Mouse (Mus musculus): ENCODE results near the gene Nup210l. TPM values are rescaled to one million over a fixed set of nuclear protein-coding genes. Genes with fewer than 3 reads are reported as not detected.

The Nup210l gene
- polyA plus RNA-seq, 1 experiment: 0.16 TPM

GRCm38 (mm10) chr3:90083698-90084324, 20.1 kb upstream of the Nup210l start:
- WGBS: 52% methylated on average over 3 of the region's 3 CpGs

GRCm38 (mm10) chr3:90084790-90085189, 19.1 kb upstream of the Nup210l start:
- no peaks in the 10 kb centered on the region for H3K27me3 ChIP-seq (ENCODE audit: control insufficient read depth, insufficient read depth, low read length)
- DNase-seq: no peak
- H3K4me1 ChIP-seq (ENCODE audit: control insufficient read depth, insufficient read depth, low read length): peaks cover 17% of the 10 kb centered on the region
- H3K27ac ChIP-seq (ENCODE audit: insufficient read depth, low read length): no peak overlapping the region; the same call in 1 of the 2 replicates
- TF ChIP-seq POLR2A (IDR thresholded peaks at IDR 0.05; ENCODE audit: borderline replicate concordance, insufficient read depth, low read length) (no peak), CTCF (IDR thresholded peaks at IDR 0.05; ENCODE audit: borderline replicate concordance, insufficient read depth, low read depth, low read length) (no peak)
- no peak overlapping the region for H3K4me3 ChIP-seq (replicated peaks; ENCODE audit: insufficient read depth, low read depth, low read length)
- 56% methylated on average over 4 of the region's 4 CpGs for WGBS

More at GRCm38 (mm10) chr3:90083698-90084324, 20.1 kb upstream of the Nup210l start:
- Histone ChIP-seq H3K4me3 (replicated peaks; ENCODE audit: insufficient read depth, low read depth, low read length) (no peak overlapping the region), H3K27ac (ENCODE audit: insufficient read depth, low read length) (no peak overlapping the region), H3K4me1 (ENCODE audit: control insufficient read depth, insufficient read depth, low read length) (peaks cover 17% of the 10 kb centered on the region), H3K27me3 (ENCODE audit: control insufficient read depth, insufficient read depth, low read length) (no peaks in the 10 kb centered on the region)
- DNase-seq: no peak
- TF ChIP-seq POLR2A (IDR thresholded peaks at IDR 0.05; ENCODE audit: borderline replicate concordance, insufficient read depth, low read length) (no peak), CTCF (IDR thresholded peaks at IDR 0.05; ENCODE audit: borderline replicate concordance, insufficient read depth, low read depth, low read length) (no peak)

- no peak for DNase-seq
- Histone ChIP-seq H3K27me3 (ENCODE audit: control insufficient read depth, insufficient read depth, low read length) (no peaks in the 10 kb centered on the region), H3K27ac (ENCODE audit: insufficient read depth, low read length) (no peak overlapping the region), H3K4me1 (ENCODE audit: control insufficient read depth, insufficient read depth, low read length) (peaks cover 17% of the 10 kb centered on the region), H3K4me3 (replicated peaks; ENCODE audit: insufficient read depth, low read depth, low read length) (no peak overlapping the region)
- WGBS: 58% methylated on average over 6 of the region's 6 CpGs
- TF ChIP-seq POLR2A (IDR thresholded peaks at IDR 0.05; ENCODE audit: borderline replicate concordance, insufficient read depth, low read length) (no peak), CTCF (IDR thresholded peaks at IDR 0.05; ENCODE audit: borderline replicate concordance, insufficient read depth, low read depth, low read length) (no peak)
Measured at GRCm38 (mm10) chr3:90085281-90085680, 18.7 kb upstream of the Nup210l start.

- WGBS: 90% methylated on average over 5 of the region's 5 CpGs
- DNase-seq: no peak
- H3K4me1 ChIP-seq (ENCODE audit: control insufficient read depth, insufficient read depth, low read length): peaks cover 17% of the 10 kb centered on the region
- H3K27ac ChIP-seq (ENCODE audit: insufficient read depth, low read length): no peak overlapping the region
- no peak overlapping the region for H3K4me3 ChIP-seq (replicated peaks; ENCODE audit: insufficient read depth, low read depth, low read length)
- no peaks in the 10 kb centered on the region for H3K27me3 ChIP-seq (ENCODE audit: control insufficient read depth, insufficient read depth, low read length)
- TF ChIP-seq POLR2A (IDR thresholded peaks at IDR 0.05; ENCODE audit: borderline replicate concordance, insufficient read depth, low read length): no peak
- TF ChIP-seq CTCF (IDR thresholded peaks at IDR 0.05; ENCODE audit: borderline replicate concordance, insufficient read depth, low read depth, low read length): no peak
Measured at GRCm38 (mm10) chr3:90086068-90086467, 17.9 kb upstream of the Nup210l start.

GRCm38 (mm10) chr3:90088617-90089016, 15.3 kb upstream of the Nup210l start:
- Histone ChIP-seq H3K27me3 (ENCODE audit: control insufficient read depth, insufficient read depth, low read length) (no peaks in the 10 kb centered on the region), H3K4me3 (replicated peaks; ENCODE audit: insufficient read depth, low read depth, low read length) (no peak overlapping the region), H3K27ac (ENCODE audit: insufficient read depth, low read length) (no peak overlapping the region), H3K4me1 (ENCODE audit: control insufficient read depth, insufficient read depth, low read length) (peaks cover 10% of the 10 kb centered on the region)
- WGBS: 85% methylated on average over 2 of the region's 2 CpGs
- no peak for DNase-seq
- TF ChIP-seq CTCF (IDR thresholded peaks at IDR 0.05; ENCODE audit: borderline replicate concordance, insufficient read depth, low read depth, low read length) (no peak), POLR2A (IDR thresholded peaks at IDR 0.05; ENCODE audit: borderline replicate concordance, insufficient read depth, low read length) (no peak)

GRCm38 (mm10) chr3:90090892-90091291, 13.0 kb upstream of the Nup210l start:
- no peak overlapping the region for H3K4me3 ChIP-seq (replicated peaks; ENCODE audit: insufficient read depth, low read depth, low read length)
- H3K27ac ChIP-seq (ENCODE audit: insufficient read depth, low read length): no peak overlapping the region
- no peaks in the 10 kb centered on the region for H3K4me1 ChIP-seq (ENCODE audit: control insufficient read depth, insufficient read depth, low read length)
- 89% methylated on average over 6 of the region's 6 CpGs for WGBS
- TF ChIP-seq POLR2A (IDR thresholded peaks at IDR 0.05; ENCODE audit: borderline replicate concordance, insufficient read depth, low read length): no peak
- no peak for TF ChIP-seq CTCF (IDR thresholded peaks at IDR 0.05; ENCODE audit: borderline replicate concordance, insufficient read depth, low read depth, low read length)
- no peaks in the 10 kb centered on the region for H3K27me3 ChIP-seq (ENCODE audit: control insufficient read depth, insufficient read depth, low read length)
- DNase-seq: no peak

- Histone ChIP-seq H3K4me3 (replicated peaks; ENCODE audit: insufficient read depth, low read depth, low read length) (no peak overlapping the region), H3K27ac (ENCODE audit: insufficient read depth, low read length) (no peak overlapping the region), H3K4me1 (ENCODE audit: control insufficient read depth, insufficient read depth, low read length) (no peaks in the 10 kb centered on the region), H3K27me3 (ENCODE audit: control insufficient read depth, insufficient read depth, low read length) (no peaks in the 10 kb centered on the region)
- TF ChIP-seq POLR2A (IDR thresholded peaks at IDR 0.05; ENCODE audit: borderline replicate concordance, insufficient read depth, low read length) (no peak), CTCF (IDR thresholded peaks at IDR 0.05; ENCODE audit: borderline replicate concordance, insufficient read depth, low read depth, low read length) (no peak)
- WGBS: 87% methylated on average over 3 of the region's 3 CpGs
- DNase-seq: no peak
Measured at GRCm38 (mm10) chr3:90094453-90094852, 9.5 kb upstream of the Nup210l start.

GRCm38 (mm10) chr3:90097928-90098327, 6.0 kb upstream of the Nup210l start:
- H3K27ac ChIP-seq (ENCODE audit: insufficient read depth, low read length): no peak overlapping the region
- no peaks in the 10 kb centered on the region for H3K27me3 ChIP-seq (ENCODE audit: control insufficient read depth, insufficient read depth, low read length)
- TF ChIP-seq POLR2A (IDR thresholded peaks at IDR 0.05; ENCODE audit: borderline replicate concordance, insufficient read depth, low read length) (no peak), CTCF (IDR thresholded peaks at IDR 0.05; ENCODE audit: borderline replicate concordance, insufficient read depth, low read depth, low read length) (no peak)
- no peak for DNase-seq
- no peaks in the 10 kb centered on the region for H3K4me1 ChIP-seq (ENCODE audit: control insufficient read depth, insufficient read depth, low read length)
- 68% methylated on average over 5 of the region's 5 CpGs for WGBS
- no peak overlapping the region for H3K4me3 ChIP-seq (replicated peaks; ENCODE audit: insufficient read depth, low read depth, low read length)
